Mouse (Mus musculus): Measurements from ENCODE around the gene Rtl9.

The Rtl9 gene

GRCm38 (mm10) chrX:143099044-143099754 is at the start of gene Rtl9:
Gene Rtl9, plus strand, starts transcription at chrX:143099594.
- peak; percentile 6 to 16 for DNase-seq

DNA sequence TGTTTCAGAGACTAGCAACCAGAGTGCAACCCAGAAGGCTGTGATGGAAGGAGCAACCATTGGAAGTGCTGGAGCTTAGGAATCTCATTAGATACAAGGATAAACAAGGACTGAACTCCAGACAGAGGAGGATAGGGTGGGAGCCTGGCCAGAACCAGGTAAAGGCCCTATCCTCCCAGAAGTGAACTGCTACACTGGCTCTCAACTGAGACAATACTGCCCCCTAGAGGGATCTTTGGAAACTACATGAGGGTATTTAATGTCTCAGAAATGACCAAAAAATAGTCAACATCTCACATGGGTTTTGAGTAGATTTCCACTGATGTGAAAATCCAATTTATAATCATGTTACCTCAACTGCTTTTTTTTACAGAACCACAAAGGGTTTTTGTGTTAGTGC is 47.9 kb upstream of the Rtl9 start:
- peak; percentile 9 to 38 for DNase-seq

GRCm38 (mm10) chrX:143051921-143052320 is 47.5 kb upstream of the Rtl9 start:
- no peak for DNase-seq

- peak; percentile 49 to 72 for DNase-seq
Observed at GRCm38 (mm10) chrX:143058829-143059228, 40.6 kb upstream of the Rtl9 start.

DNA sequence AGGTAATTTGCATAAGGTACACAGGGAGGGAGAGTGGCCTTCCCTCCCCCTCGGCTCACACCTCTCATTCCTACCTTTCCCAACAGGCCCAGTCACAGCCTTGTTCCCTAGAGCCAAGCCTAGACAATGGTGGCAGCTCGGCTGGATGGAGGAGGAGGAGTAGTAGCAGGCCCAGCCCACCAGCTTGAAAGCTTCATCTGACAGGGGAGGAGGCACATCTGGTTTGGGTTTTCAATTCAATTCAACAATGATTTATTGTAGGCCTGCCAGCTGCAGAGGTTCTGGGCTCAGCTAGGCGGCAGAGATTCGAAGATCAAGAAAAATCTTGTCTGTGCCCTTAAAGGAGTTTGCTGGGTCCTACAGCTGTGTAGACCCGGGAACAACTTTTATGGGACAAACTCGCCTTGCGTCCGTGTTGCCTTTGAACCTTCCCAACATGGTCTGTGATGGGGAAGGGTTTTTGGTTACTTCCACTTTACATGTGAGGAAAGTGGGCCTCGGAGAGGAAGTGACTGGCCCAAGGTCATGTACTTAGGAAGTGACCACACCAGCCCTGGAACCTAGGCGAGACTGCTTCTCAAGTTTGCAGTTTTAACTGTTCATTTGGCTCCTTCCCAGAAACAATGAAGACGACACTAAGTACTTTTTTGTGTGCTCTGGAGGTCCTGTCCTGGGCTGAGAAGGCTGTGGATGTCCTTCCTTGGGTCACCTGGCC is 36.6 kb upstream of the Rtl9 start:
- no peak for DNase-seq

- DNase-seq, result no peak
Observed at GRCm38 (mm10) chrX:143063780-143064179, 35.6 kb upstream of the Rtl9 start.

GRCm38 (mm10) chrX:143064288-143064687 is 35.1 kb upstream of the Rtl9 start:
- no peak for DNase-seq

GRCm38 (mm10) chrX:143066320-143067114 is 32.9 kb upstream of the Rtl9 start:
- peak; percentile 22 to 26 for DNase-seq

DNA sequence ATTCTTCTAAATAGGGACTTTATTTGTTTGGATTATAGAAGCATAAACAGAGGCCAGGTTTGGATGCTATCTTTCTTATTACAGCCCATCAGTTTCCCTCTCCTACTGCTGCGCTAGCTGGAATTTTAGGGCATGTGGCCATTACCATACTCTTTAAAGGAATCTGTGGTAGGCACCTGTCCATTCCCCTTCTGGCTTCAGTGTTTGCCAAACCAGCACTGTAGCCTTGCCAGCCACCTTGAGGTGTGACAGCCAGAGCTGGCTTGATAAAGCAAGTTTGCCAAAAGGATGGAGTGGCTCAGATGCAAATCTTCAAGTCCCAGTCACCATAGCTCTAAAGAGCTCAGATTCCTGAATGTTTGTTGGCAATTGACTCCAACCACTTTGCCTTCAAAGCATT is 32.3 kb upstream of the Rtl9 start:
- DNase-seq, result peak; percentile 35 to 53

- DNase-seq, result no peak
Observed at GRCm38 (mm10) chrX:143067576-143067975, 31.8 kb upstream of the Rtl9 start.

- no peak for DNase-seq
Observed at GRCm38 (mm10) chrX:143080458-143081336, 18.7 kb upstream of the Rtl9 start.

DNA sequence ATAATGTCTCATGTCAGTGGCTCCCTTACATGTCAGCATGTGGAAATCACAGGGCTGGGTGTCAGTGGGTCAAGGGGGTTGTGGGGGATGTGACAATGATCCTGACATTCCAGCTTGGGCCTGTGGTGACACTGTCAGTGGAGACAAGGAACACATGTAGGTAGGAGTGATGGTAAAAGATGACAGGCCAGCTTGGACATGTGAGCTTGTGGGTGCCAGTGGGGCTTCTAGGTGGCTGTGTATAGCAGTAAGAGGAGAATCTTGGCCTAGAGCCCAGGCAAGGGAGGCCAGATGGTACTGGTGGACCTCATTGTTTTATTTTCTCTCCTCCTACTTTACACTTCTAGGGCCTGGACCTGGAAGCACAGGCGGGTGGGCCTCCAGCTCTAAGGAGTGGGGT is 16.7 kb upstream of the Rtl9 start:
- DNase-seq, result peak; percentile 44

DNA sequence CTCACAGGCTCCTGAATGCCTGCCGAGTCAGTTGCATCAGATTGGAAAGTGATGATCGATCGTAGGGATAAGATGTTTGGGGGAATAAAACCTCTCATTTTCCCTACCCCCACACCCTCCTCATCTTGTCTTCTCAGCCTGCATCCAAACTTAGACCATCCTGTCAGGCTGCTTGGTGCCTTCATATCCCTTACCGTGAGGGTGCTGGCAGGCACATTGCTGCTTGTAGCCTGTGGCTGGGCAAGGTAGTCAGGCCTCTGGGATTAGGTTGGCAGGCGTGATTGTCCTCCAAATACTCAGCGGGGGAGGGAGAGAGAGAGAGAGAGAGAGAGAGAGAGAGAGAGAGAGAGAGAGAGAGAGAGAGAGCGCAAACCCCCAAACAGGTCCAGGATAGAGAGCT is 11.2 kb upstream of the Rtl9 start:
- no peak for DNase-seq

GRCm38 (mm10) chrX:143090904-143091588 is 8.3 kb upstream of the Rtl9 start:
- no peak for DNase-seq

DNA sequence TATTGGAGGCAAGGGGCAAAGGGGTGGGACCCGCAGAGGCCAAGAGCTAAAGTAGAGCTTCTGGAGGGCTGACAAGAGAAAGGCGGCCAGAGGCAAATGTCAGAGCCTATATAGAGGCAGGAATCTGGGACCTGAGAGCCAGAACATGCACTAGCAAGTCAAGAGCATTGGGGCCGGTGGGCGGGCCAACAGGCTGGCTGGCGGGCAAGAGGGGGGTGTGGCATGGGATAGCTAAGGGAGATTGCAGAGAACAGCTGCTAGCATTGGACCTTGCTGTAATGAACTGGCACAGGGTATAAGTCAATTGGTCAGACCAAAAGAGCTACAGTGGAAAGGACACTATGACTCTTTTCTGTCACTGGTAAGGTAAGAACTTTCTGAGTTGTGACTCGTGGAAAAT is 1.8 kb upstream of the Rtl9 start:
- DNase-seq, result no peak

DNA sequence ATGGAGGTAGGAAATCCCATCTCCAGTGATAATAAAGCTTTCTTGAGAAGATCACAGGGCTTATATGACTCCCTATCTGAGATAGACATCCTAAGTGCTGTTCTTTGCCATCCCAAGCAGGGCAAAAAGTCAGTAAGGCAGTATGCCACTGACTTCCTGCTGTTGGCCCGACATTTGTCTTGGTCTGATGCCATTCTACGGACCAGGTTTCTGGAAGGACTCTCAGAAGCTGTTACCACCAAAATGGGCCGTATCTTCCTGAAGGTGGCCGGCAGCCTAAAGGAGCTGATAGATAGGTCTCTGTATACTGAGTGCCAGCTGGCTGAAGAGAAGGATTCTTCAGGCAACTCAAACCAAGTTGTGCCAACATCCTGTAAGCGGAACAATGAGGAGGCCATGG is 3.8 kb downstream of the Rtl9 start:
- peak in 1 of 2 experiments; percentile 11 for DNase-seq

GRCm38 (mm10) chrX:143105866-143106265 is 6.5 kb downstream of the Rtl9 start:
- DNase-seq, result no peak

DNA sequence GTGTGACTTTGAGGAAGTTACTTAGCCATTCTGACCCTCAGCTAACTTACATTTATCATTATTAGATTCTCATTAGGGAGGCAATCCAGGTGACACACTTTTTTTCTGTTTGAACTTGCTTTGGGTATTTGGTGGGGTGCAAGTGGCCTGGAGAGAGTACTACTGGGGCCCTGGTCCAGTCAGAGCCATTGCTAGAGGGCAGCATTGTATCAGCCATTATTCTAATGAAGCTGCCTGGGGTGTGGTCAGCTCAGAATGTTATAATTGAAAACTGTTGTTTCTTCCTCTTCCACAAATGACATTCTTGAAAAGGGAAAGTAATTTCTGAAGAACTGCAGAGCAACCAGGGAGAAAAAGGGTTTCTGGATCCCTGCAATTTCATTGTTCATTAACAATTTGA is 13.2 kb downstream of the Rtl9 start:
- DNase-seq, result no peak
